Mouse (Mus musculus): ENCODE results near the gene S100a3.

- TF ChIP-seq CTCF (IDR thresholded peaks at IDR 0.05; ENCODE audit: low read depth), result no peak
- TF ChIP-seq EP300 (IDR thresholded peaks at IDR 0.05; ENCODE audit: low read depth), result no peak
These were observed 61.2 kb downstream of the S100a3 start for GRCm38 (mm10) chr3:90621552-90621951.

All from liver, postnatal 0 days (tissue).